Mouse (Mus musculus) kidney, postnatal 10 days (tissue): ENCODE measurements around the gene Calr.
A peak's percentile ranks its signal among the peaks of the same experiment; 100 is the strongest.

Experiments
- DNase-seq: peaks from one replicate; pipeline ENCODE4 v3.0.0; 2021; ENCODE audit warnings: mixed read lengths

The Calr gene

DNA sequence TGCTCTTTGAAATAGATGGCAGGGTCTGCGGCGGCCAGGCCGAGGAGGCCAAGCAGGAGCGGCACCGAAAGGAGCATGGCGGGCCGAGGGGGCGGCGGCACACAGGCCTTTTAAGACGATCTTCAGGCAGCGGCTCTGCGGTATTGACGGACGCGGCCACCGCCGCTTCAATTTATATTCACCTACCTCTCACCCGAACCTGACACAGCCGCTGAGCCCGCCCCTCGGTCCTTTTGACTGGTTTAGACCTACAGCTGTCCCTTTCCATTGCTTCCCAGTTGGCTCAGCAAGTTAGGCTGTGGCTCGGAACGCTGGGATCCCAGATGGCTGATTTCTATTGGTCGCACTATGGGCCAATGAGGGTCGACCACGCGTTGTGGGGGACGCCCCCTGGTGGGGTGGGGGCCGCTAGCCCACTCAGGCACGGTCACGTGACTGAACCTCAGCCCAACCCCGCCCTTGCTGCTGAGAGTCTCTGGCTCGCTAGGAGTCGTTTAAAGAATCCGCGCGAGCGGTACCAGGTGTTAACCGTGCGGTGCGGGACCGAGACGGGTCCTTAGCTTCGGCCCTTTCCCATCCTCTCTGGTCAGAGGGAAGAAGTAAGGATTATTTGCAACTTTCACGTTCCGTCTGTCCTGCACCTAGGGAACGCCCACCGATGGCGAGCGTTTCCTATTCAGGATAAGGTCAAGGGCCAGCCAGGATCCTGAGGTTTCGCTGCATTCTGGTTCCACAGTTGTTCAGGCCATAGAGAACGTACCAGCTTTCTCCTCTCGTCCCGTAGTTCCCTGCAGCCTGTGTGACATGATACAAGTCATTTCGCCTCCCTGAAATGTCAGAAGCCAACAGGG, at the start of gene Calr:
Gene Calr (minus strand): TSS at position 213 of the 851 bp plus-strand sequence.
- peak; percentile 99 for DNase-seq

DNA sequence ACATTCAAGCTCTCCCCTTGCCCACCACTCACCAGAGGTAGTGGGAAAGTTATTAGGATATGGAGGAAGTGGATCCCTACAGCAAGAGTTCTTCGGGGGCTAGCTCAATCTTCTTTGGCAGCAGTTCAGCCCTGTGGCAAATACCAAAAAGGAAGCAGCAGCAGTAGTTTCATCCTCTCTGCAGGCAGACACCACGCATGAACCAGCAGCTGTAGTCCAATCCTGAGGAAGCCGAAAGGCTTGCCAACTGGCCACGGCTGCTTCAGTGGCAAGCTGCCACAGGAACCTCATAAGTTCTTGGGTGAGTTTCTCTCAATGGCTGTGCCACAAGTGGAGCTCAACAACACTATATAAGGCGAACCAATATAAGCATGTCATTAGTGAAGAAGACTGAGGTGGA, 49.2 kb upstream of the Calr start:
- DNase-seq: no peak

- peak; percentile 93 for DNase-seq
Measured at GRCm38 (mm10) chr8:84893709-84894134, 47.0 kb upstream of the Calr start, which contains the start of gene Gcdh. Gene Gcdh, minus strand, starts transcription at chr8:84893921.

DNA sequence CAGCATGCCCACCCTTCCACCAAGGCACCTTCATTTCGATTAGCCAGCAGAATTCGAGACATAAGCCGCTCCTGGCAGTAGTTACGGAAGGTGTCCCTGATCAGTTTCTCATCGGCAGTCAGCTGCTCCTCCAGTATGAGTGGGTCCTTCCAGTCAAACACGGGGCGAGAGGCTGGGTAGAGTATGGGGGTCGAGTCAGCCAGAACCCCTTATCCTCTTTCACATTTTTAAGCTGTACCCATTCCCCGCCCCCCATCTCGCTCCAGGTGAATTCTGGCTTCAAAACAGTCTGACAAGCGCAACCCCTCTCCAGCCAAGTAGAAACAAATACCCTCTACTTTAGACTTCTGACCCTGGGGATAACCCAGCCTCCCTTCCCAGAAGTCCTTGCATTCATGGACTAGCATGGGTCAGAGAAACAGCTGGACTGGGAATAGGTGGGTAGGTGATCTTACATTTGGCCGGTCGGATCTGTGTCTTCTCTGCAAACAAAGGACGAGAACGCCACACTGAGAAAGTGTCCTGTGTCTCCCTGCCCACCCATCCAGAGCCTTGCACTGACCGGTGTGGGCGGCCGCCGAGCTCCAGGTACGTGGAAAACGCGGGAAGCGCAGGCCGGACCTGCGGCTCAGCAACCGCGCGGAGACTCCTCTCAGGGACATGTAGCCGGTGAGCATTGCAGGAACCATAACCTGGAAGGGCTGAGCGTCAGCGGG, 46.4 kb upstream of the Calr start:
- DNase-seq: peak; percentile 49

GRCm38 (mm10) chr8:84889141-84889540, 42.4 kb upstream of the Calr start:
- no peak for DNase-seq

- DNase-seq: no peak
Measured at GRCm38 (mm10) chr8:84888280-84888679, 41.5 kb upstream of the Calr start.

GRCm38 (mm10) chr8:84884728-84885127, 38.0 kb upstream of the Calr start:
- DNase-seq: no peak

DNA sequence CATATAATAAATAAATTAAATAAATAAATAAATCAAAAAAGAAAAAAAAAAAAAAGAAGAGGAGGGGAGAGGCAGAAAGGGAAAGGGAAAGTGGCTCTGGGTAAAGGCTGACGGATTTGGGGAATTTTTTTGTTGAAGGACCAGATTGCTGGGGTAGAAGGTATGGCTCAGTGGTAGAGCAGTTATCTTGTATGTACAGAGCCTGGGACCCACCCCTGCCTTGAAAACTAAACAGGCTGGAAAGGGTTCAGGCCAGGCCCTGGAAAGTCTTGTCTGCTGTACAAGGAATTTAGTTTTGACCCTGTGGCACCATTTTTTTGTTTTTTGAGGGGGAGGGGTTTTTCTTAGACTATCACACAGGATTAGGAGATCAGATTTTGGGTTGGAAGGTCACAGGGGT, 32.2 kb upstream of the Calr start:
- no peak for DNase-seq

DNA sequence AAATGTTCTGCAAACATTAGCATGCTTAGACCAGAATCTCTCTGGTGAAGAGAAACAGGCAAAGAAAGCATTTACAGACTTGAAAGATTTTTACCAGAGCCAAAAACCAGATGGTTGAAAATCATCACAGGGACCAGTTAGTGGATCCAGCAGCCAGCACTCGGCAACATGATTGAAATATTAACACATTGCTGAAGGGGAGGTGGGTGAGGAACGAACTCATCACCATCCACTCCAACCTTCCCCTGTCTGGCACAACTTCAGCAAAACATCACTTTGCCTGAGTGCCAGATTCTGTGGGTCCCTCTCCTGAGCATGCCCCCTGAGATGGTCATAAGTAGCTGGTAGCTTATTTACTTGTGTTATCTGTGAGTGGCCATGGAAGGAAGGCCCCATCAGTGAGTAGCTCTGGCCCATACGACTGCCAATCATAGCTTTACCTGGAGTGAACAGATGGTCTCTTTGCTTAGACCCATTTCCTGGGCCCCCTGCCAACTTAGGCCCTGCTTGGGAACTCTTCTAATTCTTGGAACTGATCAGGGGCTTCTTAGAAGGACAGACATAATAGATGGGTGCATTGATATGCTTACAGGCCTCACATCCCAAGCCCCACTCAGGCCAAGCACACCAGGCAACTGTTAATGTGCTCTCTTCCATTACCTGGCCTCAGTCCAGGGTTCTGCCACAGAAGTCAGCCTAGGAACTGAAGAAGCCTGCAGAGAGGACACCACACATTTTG, 30.7 kb upstream of the Calr start:
- DNase-seq: no peak

DNA sequence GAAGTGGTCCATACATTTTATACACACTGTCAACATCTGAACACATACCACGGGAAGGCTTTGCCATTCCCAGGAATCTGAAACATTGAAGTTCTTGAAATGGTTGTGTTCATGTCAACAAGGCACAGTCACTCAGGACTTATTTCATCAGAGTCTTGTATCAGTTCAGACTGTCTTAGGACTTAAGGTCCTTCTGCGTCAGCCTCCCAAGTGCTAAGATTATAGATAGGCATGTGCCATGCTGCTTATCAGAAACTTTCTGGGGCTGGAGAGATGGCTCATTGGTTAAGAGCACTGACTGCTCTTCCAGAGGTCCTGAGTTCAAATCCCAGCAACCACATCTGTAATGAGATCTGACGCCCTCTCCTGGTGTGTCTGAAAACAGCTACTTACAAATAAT, 27.6 kb upstream of the Calr start:
- DNase-seq: no peak

DNA sequence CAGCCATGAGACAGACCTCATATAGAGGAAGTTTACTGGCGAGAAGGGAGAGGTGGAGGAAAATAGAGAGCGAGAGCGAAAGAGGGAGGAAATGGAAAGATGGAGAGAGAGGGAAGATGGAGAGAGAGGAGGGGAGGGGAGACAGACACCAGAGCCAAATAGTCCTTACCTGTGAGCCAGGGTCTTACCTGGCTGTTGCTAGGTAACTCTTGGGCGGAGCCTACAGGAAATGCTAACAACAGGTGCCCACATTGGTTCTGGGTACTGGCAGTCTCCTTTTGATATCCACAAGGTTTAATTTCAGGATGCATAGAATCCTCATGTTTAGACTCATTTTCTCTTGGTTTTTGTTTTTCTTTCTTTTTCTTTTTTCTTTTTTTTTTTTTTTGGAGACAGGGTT, 26.3 kb upstream of the Calr start:
- DNase-seq: no peak

DNA sequence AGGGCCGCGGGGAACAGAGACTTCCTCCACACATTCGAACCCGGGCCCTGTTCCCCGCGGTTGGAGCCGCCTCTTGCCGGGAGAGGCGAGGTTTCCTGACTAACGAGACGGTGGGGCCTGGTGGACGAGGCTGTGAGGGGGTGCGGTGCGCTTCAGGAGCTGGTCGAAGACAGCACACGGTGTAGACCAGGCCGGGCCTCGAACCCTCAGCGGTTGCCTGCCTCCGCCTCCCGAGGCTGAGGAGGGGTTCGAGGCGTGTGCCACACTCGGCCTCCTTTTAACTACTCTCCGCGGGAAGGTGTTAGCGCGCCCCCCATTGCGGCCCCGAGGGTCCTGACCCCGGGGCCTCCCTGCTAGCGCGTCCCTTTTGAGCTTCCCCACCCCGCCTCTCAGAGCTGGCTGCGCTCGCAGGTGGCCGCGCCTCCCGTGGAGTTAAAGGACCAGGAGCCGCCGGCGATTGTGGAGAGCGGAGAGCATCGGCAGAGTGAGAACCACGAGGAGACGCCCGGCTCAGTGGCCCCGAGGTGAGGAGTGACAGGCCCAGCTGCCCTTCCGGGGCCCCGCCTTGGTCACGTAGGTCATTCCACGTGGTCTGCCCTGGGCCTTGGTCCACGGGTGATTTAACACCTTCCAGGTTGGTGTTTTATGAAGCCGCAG, 25.7 kb upstream of the Calr start:
- DNase-seq: peak; percentile 63

- peak; percentile 92 for DNase-seq
Measured at GRCm38 (mm10) chr8:84871376-84872308, 24.9 kb upstream of the Calr start, which contains the start of gene Syce2. Gene Syce2, plus strand, starts transcription at chr8:84872111.

GRCm38 (mm10) chr8:84856864-84857441, 10.2 kb upstream of the Calr start, which contains the start of gene Farsa:
Gene Farsa, plus strand, starts transcription at chr8:84856989.
- DNase-seq: peak; percentile 96

DNA sequence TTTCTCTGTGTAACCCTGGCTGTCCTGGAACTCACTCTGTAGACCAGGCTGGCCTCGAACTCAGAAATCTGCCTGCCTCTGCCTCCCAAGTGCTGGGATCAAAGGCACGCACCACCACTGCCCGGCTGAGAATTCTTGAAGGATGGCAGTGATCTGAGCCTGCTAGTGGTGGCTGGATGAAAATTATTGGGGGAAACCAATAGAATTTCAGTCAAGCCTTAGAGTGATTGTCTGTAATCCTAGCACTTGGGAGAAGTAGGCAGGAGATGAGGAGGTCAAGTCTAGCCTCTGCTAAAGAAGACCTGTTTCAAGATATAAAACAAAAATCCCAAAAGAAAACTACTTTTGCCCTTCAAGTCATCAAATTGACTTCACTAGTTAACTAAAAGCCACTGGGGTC, 9.7 kb upstream of the Calr start:
- no peak for DNase-seq

GRCm38 (mm10) chr8:84847684-84848435, 1.1 kb upstream of the Calr start:
- DNase-seq: no peak

- no peak for DNase-seq
Measured at GRCm38 (mm10) chr8:84846094-84846721, 526 bp downstream of the Calr start.

GRCm38 (mm10) chr8:84845355-84846093, 1.2 kb downstream of the Calr start:
- peak; percentile 74 for DNase-seq
